Mouse (Mus musculus): ENCODE results near the gene Pold2.

Gene Pold2

DNA sequence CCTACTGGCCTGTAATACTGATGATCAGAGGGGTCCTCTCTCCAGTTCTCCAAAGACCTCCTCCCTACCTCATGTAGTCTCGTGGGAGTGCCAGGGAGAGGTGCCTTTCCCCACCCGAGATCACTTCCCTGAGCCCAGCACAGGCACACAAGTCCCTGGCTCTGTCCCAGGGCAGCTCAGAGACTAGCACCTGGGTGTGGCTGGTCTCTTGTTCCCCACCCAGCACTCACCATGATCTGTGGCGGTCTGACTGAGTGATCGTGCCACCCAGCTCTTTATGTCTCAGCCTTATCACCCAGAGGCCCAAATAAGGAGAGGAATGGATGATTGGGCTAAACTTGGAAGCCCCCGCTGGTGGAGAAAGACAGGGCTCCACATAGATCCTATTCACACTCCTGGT lies 20.4 kb upstream of the Pold2 start, which contains the start of gene Myl7:
Gene Myl7, minus strand, starts transcription at position 252 of the 400 bp plus-strand sequence.
- no peak for DNase-seq (ENCODE audit: low read depth, low spot score)

DNA sequence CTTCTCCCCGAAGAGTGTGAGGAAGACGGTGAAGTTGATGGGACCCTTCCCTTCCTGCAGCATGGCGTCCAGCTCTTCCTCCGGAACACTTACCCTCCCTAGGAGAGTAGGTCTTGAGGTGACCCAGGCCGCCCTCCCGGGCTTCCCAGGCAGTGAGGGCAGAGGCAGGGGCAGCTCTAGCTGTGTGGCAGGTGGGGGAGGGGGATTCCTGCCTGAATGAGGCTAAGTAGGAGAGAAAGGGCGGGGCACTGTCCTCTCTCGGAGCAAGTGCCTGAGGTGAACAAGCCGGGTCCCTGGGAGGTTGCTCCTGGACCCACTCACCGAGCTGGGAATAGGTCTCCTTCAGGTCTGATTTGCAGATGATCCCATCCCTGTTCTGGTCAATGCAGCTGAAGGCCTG lies 19.7 kb upstream of the Pold2 start:
- no peak for DNase-seq (ENCODE audit: low read depth, low spot score)

DNA sequence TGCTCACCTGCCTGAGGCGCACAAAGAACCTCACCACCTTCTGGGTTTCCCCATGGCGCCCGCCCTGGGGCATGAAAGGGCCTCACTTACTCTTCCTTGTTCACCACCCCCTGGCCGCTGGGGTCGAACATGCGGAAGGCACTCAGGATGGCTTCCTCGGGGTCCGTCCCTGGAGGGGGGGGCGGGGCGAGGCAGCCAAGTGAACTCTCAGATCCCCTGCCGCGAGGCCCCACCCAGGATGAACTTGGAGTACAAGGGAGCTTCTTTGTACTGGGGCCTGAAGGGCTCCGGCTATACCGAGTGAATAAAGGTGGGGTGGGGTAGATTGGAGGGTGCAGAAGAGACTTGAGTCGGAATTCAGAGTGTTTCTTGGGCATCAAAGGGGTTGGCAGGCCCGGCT lies 19.1 kb upstream of the Pold2 start:
- no peak for DNase-seq (ENCODE audit: low read depth, low spot score)

DNA sequence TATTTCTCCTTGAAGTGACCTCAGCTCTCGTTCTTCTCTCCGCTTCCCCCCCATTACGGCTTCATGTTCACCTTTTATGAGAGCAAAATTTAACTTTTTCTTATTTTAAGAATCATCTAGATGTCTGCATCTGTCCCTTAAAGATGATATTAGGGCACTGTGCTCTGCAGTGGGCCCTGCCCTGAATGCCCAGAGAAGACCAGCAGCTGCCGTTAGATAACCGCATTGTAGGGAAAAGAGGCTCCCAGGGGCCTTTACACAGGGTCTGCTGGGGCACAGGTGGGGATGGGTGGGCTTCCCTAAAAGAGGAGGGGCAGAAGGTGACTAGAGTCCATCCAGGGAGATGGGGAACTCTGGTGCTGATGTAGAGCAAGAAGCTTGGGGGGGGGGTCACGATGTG lies 15.7 kb upstream of the Pold2 start:
- no peak for DNase-seq (ENCODE audit: low read depth, low spot score)

DNA sequence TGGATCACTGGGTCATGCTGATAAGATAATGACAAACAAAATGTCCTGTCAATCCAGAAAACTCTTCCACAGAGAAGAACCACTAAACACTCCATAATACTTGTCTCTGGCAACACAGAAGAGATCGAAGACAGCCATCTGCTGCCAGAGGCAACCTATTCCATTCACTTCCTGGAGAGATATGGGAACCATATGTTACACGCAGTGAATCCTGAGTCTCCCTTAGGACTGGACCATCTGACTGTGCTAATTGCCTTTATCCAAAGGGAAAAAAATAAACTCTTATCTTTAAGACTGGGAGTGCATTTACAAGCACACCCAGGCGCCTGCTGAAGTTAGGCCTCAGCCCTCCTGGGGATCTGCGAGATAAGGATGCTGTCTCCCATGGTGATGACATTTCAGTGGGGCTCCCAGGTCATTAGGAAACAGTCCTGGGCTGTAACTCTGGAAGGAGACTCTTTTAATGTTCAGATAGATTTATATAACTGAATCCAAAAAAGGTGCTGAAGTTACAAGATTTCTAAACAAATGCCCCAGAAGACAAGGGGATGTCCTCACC lies 14.8 kb upstream of the Pold2 start:
- no peak for DNase-seq (ENCODE audit: low read depth, low spot score)

DNA sequence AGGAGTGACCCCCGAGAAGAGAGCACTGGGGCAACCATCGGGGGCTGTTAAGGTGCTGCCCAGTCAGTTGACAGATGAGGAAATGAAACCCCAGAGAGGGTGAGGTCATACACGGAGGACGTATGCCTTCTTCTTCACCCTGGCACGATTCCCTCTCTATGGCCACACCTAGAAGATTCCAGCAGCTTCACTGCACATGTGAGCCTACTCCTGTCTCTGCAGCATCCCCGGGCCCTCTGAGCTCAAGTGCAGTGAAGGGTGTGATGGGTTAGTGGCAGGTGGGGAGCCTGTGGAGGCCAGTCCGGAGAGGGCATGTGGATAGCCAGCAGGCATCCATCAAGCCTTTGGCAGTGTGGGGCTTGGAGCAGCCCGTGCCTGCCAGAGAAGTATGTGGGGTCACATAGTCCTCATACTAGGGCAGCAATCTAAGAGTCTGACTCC lies 14.1 kb upstream of the Pold2 start:
- DNase-seq (ENCODE audit: low read depth, low spot score): peak; percentile 62

DNA sequence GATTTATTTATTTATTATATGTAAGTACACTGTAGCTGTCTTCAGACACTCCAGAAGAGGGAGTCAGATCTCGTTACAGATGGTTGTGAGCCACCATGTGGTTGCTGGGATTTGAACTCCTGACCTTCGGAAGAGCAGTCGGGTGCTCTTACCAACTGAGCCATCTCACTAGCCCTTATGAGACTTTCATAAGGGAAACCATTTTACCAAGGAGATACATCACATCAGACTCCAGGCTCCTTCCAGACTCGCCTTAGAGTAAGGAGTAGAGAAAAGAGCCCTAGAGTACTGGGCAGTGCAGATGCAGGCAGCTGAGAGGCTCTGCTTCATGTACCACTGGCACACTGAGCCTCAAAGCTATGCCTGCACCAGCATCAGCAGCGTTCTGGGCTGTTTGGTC lies 10.5 kb upstream of the Pold2 start:
- peak; percentile 22 for DNase-seq (ENCODE audit: low read depth, low spot score)

DNA sequence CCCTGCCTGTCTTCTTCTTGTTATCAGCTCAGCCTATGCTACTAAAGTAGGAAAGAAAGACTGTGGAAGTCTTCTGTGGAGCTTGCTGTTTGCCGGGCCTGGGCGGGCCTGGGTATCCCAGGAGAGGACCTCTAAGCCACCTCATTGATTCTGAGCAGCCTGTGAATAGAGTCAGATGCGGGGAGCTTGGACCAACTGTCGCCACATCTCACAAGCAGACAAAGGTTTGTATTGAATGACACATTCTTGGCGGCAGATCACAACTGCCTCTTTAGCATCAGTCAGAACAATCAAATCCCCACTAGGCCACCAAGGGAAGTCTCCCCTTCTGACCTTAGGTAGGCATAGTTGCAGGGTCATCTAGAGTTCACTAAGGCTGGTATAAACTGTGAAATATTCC lies 9.2 kb upstream of the Pold2 start:
- no peak for DNase-seq (ENCODE audit: low read depth, low spot score)

DNA sequence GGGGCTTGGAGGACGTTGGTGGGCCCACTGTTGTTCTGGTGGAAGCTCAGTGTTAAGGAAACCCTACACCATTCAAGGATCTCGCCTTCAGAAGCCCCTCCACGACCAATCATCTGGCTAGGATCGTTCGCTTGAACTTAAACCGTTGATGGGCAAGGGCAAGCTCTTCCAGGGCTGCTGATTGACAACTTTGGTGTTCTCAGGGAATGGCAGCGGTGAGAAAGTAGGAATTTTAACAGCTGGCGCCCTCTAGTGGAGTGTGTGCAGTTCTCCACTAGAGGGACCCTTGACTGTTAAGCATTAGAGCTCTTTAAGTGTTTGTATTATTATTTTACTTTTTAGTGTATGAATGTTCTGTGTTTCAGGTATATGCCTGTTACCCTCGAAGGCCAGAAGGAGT lies 8.1 kb upstream of the Pold2 start:
- peak; percentile 49 for DNase-seq (ENCODE audit: low read depth, low spot score)

DNA sequence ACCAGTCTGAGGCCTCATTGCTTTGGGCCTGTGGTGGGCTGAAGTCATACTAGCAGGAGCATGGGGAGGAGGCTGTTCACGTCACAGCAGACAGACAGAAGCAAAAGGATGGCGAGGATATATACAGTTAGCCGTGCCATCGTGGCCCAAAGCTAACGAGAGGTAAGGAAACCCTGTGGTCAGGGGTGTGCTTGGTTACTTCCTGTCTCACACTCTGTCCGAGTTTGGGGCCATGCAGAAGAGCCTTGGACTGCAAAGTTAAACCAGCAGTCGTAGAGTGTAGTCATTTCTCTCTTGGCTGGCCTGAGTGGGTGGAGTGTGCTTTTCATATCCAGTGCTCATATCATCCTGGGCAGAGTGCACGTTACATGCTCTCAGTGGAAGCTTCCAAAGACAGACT lies 4.4 kb upstream of the Pold2 start:
- no peak for DNase-seq (ENCODE audit: low read depth, low spot score)

DNA sequence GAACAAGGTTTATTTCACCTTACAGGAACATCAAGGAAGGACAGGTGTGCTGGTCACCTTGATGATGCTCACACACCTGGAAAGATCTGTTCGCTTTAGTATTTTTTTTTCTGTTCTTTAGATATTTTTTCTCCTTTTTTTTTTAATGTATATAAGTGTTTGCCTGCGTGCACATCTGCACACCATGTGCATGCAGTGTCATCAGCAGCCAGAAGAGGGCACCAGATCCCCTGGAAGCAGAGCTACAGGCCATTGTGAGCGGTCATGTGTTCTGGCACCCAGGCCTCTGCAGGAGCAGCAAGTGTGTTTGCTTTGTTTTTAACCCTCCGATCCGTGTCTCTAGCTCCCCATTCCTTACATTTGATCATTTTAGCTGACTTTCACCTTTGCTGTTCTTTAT lies 1.8 kb upstream of the Pold2 start:
- DNase-seq (ENCODE audit: low read depth, low spot score): peak; percentile 87

DNA sequence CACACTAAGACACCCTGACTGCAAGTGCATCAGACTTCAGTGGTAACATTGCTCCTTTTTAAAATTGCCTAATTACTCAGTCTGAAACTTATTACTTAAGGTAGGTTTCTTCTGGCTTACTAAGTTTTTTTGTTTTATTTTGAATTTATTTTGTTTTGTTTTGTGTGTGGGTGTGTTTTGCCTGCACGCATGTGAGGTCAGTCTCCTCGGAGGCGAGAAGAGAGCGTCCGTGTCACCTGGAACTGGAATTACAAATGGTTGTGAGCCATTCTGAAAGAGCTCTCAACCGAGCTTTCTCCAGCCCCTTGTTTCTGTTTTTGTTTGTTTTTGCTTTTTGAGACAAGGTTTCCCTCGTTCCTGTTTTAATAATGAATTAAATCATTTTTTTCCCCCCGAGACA lies 569 bp upstream of the Pold2 start:
- DNase-seq (ENCODE audit: low read depth, low spot score): no peak

DNA sequence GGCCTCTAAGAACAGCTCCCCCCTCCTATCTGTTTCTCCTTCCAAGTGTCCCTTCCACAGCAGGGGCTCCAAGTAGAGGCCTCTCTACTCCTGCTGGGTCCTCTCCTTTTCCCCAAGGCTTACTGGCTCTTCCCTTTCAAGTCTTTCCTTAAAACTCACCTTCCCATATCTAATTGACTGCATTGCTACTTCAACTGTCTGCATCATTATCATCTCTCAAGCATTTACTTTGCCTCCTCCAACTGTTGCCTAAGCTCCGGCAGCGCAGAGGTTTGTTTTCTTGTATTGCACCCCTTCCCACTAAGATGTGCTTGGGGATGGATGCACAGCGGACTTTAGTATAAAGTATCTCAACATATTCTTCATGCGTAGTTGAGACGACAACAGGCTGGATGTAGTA lies 671 bp downstream of the Pold2 start:
- DNase-seq (ENCODE audit: low read depth, low spot score): no peak

DNA sequence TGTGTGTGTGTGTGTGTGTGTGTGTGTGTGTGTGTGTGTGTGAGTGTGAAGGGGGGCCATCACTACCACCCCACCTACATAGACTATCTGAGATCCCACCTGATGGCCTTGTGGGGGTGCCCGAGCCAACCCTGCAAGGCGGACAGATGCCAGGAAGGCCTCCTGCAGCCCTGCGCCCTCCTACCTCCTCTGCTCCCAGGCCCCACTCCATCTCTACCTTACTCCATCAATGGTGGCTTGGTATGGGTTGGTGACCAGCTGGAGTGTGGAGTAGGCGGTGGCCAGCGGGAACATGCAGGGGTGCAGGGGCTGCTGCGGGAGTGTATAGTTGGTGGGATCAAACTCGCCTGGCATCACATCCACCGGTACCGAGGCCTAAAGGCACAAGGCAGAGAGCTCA lies 4.9 kb downstream of the Pold2 start:
- no peak for DNase-seq (ENCODE audit: low read depth, low spot score)

DNA sequence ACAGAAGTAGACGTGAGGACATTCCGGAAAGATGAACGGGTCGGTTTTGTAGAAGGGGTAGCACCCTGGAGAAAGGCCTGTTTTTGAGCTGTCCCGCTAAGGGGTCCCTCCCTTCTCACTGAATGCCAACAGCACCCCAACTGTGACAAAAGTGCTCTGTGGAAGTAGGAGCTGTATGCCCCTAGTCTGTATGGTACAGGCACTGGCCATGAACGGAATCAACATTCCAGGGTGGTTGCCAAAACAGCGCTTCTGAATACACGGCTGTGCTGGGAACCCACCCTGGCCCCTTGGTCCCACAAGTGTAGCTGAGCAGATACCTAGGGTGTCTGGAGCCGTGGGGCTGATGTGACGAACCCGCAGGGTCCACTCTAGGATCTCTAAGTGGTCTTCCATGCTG lies 5.4 kb downstream of the Pold2 start:
- no peak for DNase-seq (ENCODE audit: low read depth, low spot score)

DNA sequence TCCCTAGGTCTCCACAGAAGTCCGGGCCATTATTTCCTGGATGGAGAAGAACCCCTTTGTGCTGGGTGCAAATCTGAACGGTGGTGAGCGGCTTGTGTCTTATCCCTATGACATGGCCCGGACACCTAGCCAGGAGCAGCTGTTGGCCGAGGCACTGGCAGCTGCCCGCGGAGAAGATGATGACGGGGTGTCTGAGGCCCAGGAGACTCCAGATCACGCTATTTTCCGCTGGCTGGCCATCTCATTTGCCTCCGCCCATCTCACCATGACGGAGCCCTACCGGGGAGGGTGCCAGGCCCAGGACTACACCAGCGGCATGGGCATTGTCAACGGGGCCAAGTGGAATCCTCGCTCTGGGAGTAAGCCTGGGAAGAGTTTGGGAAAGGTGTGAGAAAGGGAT lies 8.0 kb downstream of the Pold2 start:
- no peak for DNase-seq (ENCODE audit: low read depth, low spot score)

DNA sequence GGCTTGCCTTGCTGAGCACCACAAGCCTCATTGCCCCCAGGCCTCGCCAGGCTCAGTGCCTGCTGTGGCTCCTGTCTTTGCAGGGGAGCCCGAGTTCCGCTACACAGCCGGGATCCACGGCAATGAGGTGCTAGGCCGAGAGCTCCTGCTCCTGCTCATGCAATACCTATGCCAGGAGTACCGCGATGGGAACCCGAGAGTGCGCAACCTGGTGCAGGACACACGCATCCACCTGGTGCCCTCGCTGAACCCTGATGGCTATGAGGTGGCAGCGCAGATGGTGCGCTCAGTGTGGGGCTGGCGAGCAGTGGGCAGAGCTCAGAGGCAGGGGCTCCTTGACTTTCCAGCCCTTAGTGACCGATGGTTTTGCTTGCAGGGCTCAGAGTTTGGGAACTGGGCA lies 8.8 kb downstream of the Pold2 start:
- DNase-seq (ENCODE audit: low read depth, low spot score): no peak

DNA sequence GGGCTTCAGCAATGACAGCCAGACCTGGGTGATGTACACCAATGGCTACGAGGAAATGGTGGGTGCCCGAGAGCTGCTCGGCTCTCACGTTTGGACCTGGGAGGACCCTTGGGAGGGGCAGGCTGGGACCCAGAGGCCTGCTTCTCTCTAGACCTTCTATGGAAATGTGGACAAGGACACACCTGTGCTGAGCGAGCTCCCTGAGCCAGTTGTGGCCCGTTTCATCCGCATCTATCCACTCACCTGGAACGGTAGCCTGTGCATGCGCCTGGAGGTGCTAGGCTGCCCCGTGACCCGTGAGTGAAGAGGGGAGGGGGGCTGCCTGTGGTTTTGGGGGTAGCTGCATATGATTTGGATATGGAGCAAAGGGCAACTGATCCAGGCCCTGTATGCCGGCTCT lies 9.8 kb downstream of the Pold2 start:
- no peak for DNase-seq (ENCODE audit: low read depth, low spot score)

DNA sequence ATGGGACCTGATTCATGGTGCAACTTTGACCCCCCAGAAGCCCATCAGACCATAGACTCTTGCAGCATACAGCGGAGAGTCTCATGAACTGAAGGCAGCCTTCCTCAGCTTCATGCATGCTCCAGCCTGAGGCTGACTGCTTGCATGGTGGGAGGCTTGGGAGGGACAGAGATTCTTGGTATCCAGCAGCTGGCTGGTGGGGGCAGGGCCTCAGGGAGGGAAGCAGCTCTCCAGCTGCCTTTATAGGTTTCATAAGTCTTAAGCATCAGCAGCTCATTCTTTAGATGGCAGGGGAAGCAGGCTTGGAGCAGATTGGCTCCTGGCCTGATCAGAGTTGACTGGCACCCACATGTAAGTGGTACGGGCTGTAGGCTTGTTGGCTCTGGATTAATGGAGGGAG lies 10.9 kb downstream of the Pold2 start:
- DNase-seq (ENCODE audit: low read depth, low spot score): no peak

DNA sequence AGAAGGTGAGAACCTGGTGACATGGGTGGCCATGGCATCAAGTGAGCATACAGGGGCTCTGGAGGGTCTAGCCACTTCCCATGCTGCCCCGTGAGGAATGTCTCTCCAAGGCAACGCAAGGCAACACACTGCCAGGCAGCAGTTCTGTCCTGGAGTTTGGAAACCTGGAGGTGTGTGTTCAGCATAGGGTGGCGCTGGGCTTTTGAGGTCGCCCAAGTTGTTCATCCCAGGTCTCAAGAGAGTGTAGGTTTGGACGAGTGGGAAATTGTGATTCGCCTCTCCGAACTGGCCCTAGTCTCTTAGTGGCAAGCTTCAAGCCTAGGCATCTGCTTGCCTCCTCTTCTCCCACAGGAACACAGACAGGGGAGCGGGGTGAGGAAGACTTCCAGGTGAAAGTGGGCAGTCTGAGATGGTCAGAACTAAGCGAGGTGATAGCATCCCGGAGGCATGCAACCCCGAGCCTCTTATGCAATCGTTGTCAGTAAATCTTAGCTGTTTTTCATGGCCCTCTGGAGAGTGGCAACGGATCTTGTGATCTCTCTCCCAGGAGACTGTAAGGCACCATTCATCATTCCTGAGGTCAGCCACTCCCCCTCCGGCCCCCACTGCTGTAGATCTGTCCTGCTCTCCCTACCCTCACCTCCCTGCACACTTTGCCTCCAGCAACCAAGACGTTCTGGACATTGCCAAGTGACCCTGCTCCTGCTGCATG lies 15.5 kb downstream of the Pold2 start:
- no peak for DNase-seq (ENCODE audit: low read depth, low spot score)

DNA sequence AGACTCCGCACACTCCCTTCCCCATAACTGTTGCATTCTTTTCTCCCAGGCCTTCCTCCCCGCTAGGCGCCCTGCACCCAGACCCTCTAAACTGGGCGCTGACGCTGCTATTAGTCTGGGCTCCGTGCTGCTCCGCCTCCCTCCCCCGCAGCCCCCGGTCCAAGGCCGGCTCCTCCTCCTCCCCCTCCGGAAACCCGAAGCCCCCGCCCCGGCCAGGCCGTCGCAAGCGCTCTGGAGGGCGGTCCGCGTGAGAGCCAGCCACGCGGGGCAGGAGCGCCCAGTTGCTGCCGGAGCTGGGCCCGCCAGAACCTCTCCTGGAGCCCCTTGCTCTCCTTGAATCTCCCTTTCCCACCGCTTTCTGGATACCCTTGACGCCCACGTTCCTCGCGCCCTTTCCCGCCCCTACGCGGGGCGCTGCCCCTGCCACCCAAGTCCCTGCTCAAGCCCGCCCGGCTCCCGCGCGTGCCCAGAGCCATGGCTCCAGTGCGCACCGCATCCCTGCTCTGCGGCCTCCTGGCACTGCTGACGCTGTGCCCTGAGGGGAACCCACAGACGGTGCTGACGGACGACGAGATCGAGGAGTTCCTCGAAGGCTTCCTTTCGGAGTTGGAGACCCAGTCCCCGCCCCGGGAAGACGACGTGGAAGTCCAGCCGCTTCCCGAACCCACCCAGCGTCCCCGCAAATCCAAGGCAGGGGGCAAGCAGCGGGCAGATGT lies 16.3 kb downstream of the Pold2 start, which contains the start of gene Aebp1:
Gene Aebp1, plus strand, starts transcription at position 270 of the 716 bp plus-strand sequence.
- no peak for DNase-seq (ENCODE audit: low read depth, low spot score)

DNA sequence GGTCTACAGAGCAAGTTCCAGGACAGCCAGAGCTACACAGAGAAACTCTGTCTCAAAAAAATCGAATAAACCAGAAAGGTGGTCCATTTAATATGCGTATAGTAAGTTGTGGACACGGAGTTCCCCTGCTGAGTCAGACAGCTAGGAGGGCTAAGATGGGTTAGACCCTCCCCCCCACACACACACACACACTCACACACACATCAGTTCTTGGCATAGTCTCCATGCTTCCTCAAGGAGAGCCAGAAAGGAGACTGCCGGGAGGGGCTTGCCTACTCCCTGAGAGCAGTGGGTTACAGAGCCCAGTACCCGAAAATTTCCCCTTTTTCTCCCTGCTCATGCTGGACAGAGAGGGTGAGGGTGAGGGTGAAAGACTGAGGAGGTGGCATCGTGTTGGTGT lies 17.5 kb downstream of the Pold2 start:
- no peak for DNase-seq (ENCODE audit: low read depth, low spot score)
